Mouse (Mus musculus): ENCODE measurements around the gene Zfp57. TPM values are rescaled to one million over a fixed set of nuclear protein-coding genes. Genes with fewer than 3 reads are reported as not detected.

Gene Zfp57
- total and polyA plus RNA-seq, 3 experiments = 0.26 TPM; not detected in 2

DNA sequence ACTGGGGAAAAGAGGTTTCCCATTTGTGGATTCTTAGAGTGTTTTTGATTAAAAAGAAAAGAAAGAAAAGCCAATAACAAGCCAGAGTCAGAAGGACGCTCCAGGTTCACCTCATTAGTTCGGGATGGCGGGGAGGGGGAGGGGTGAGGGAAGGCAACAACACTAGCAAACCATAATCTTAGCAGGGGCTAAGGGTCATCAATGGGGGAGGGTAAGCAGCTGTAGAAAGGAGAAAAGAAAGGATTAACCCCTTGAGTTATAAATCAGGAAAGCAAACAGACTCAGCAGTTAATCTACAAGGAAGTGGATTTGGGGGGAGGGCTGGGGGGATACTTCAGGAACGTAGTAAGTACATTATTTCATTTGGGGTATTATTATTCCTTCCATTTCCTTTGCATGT lies 19.1 kb upstream of the Zfp57 start:
- Histone ChIP-seq H3K4me2 (ENCODE audit: insufficient read depth, low read depth, poor library complexity, severe bottlenecking) (no peak overlapping the region), H3K9me3 (replicated peaks; ENCODE audit: low read length) (no peaks in the 10 kb centered on the region), H3K79me2 (replicated peaks; ENCODE audit: control insufficient read depth, extremely low read depth, insufficient read depth, poor library complexity, severe bottlenecking) (no peaks in the 10 kb centered on the region), H3K4me1 (ENCODE audit: control insufficient read depth in 1 of 2, insufficient read depth in 2 of 2) (no peaks in the 10 kb centered on the region), H3K27me3 (replicated peaks) (no peaks in the 10 kb centered on the region), H3K4me3 (replicated peaks in 1 of 3; ENCODE audit: low read depth in 2 of 3, low read length in 2 of 3, poor library complexity in 1 of 3) (no peak overlapping the region), H3K27ac (ENCODE audit: insufficient read depth, low read depth) (no peak overlapping the region), H3K36me3 (replicated peaks in 1 of 2; ENCODE audit: control insufficient read depth in 1 of 2, insufficient read depth in 1 of 2, low read length in 1 of 2) (no peaks in the 10 kb centered on the region), H3K9ac (ENCODE audit: insufficient read depth, low read depth) (no peak overlapping the region)
- in situ Hi-C loops (cut with MboI; ENCODE audit: low pct_ligation_motif_present, low pct_unique_long_range_greater_than_20kb, low sequenced_read_pairs) (no loop called here), dilution Hi-C loops (cut with MboI; ENCODE audit: extremely low pct_ligation_motif_present, extremely low pct_unique_long_range_greater_than_20kb, low sequenced_read_pairs) (no loop called here)
- no peak for DNase-seq (ENCODE audit: extremely low read depth)
- TF ChIP-seq TCF12 (IDR thresholded peaks at IDR 0.05; ENCODE audit: low read depth, low read length) = no peak

DNA sequence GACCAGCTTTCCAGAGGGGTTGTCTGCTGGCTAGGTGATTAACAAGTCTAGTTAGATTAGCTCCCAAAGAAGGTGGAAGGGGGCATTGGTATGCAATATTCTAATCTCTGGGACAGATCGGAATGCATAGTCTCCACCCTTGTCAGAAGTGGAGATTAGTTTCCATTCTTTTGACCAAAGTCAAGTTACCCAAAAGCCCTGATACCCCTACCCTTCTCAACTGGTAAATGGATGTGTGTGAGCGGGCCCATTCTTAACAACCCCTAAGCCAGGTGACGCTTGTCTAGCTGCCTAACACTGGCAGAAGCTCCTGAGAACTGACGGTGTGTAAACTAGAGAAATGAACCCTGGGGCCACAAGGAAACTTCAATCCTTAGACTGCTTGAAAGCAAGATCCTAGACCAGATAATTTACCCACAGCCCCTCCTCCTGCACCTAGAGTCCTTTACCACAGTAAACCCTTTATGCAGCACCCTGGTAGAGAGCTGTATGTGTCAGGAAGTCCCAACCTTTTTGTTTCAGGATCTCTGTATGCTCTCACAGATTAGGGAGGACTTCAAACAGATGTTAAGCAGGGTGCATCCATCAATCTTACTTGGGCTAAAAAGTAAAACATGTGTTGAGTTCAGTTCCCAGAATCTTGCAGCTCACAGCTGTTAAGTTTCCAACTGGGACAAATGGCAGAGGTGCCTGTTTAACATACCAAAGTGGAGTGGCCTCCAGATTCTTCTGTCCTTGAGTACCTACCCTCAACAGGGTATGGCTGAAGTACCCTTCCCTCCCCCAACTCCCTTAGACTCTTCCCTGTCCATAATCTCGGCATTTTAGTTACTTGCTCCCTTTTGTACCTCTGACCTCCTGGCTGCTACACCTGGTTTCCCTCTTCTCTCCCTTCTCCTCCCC lies 18.5 kb upstream of the Zfp57 start:
- no peak overlapping the region for H3K27ac ChIP-seq (ENCODE audit: insufficient read depth, low read depth)

DNA sequence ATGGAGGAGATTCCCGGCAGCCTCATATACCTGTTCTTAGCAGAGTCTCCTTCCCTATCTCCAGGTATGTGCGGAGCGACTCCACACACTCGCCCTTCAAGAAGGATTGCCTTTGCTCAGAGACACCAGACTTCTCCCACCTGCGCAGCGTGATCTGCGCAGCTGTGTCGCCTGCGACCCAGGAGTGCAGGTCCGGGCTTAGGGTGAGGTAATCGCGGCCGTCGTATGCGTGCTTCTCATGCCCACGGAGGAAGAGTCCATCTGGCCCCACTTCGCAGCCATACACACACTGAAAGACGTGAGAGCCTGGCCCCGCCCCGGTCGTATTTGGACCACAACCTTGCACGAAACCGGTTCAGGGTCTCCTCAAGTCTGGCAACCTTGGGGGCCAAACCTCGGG lies 12.5 kb upstream of the Zfp57 start:
- dilution Hi-C loops (cut with MboI; ENCODE audit: extremely low pct_ligation_motif_present, extremely low pct_unique_long_range_greater_than_20kb, low sequenced_read_pairs) (no loop called here), in situ Hi-C loops (cut with MboI; ENCODE audit: low pct_ligation_motif_present, low pct_unique_long_range_greater_than_20kb, low sequenced_read_pairs) (no loop called here)
- Histone ChIP-seq H3K27ac (ENCODE audit: insufficient read depth, low read depth) (no peak overlapping the region), H3K79me2 (replicated peaks; ENCODE audit: control insufficient read depth, extremely low read depth, insufficient read depth, poor library complexity, severe bottlenecking) (no peaks in the 10 kb centered on the region), H3K4me1 (ENCODE audit: control insufficient read depth in 1 of 2, insufficient read depth in 2 of 2) (peaks cover 3 to 17% of the 10 kb centered on the region in 2 experiments; a peak in 2 of 4 replicates), H3K9me3 (replicated peaks; ENCODE audit: low read length) (no peaks in the 10 kb centered on the region), H3K36me3 (replicated peaks in 1 of 2; ENCODE audit: control insufficient read depth in 1 of 2, insufficient read depth in 1 of 2, low read length in 1 of 2) (peaks cover 0 to 4% of the 10 kb centered on the region in 2 experiments), H3K4me2 (ENCODE audit: insufficient read depth, low read depth, poor library complexity, severe bottlenecking) (no peak overlapping the region), H3K4me3 (replicated peaks in 1 of 3; ENCODE audit: low read depth in 2 of 3, low read length in 2 of 3, poor library complexity in 1 of 3) (no peak overlapping the region), H3K9ac (ENCODE audit: insufficient read depth, low read depth) (no peak overlapping the region), H3K27me3 (replicated peaks) (no peaks in the 10 kb centered on the region)
- TF ChIP-seq ZNF384 (IDR thresholded peaks at IDR 0.05; ENCODE audit: low read depth, low read length) (no peak), MAFK (IDR thresholded peaks at IDR 0.05; ENCODE audit: insufficient replicate concordance, low read length) (no peak), E2F4 (IDR thresholded peaks at IDR 0.05; ENCODE audit: insufficient replicate concordance, low read depth, low read length) (no peak), TCF12 (IDR thresholded peaks at IDR 0.05; ENCODE audit: low read depth, low read length) (no peak), KAT2A (IDR thresholded peaks at IDR 0.05; ENCODE audit: insufficient replicate concordance, low read length) (no peak), EP300 (IDR thresholded peaks at IDR 0.05; ENCODE audit: low read length) (no peak), USF1 (IDR thresholded peaks at IDR 0.05; ENCODE audit: low read depth, low read length) (no peak), MEF2A (IDR thresholded peaks at IDR 0.05; ENCODE audit: borderline replicate concordance, low read depth, low read length) (no peak), SMC3 (IDR thresholded peaks at IDR 0.05; ENCODE audit: low read depth, low read length) (no peak), CHD2 (IDR thresholded peaks at IDR 0.05; ENCODE audit: low read length) (no peak), USF2 (conservative IDR thresholded peaks at IDR 0.05; ENCODE audit: low read depth, low read length) (no peak), ZC3H11A (IDR thresholded peaks at IDR 0.05; ENCODE audit: low read depth, low read length) (no peak), PAX5 (IDR thresholded peaks at IDR 0.05; ENCODE audit: low read length) (no peak)
- no peak for DNase-seq (ENCODE audit: extremely low read depth)

More for the DNA sequence above, 18.5 kb upstream of the Zfp57 start:
- no peaks in the 10 kb centered on the region for H3K9me3 ChIP-seq (replicated peaks; ENCODE audit: low read length)
- TF ChIP-seq MYC (IDR thresholded peaks at IDR 0.05; ENCODE audit: low read depth, low read length) (no peak), GABPA (IDR thresholded peaks at IDR 0.05; ENCODE audit: insufficient replicate concordance, low read depth, low read length) (no peak), POLR2A (IDR thresholded peaks at IDR 0.05; ENCODE audit: low read depth, low read length) (no peak), E2F4 (IDR thresholded peaks at IDR 0.05; ENCODE audit: insufficient replicate concordance, low read depth, low read length) (no peak), SIN3A (IDR thresholded peaks at IDR 0.05; ENCODE audit: low read length) (no peak), MEF2A (IDR thresholded peaks at IDR 0.05; ENCODE audit: borderline replicate concordance, low read depth, low read length) (no peak), MAZ (IDR thresholded peaks at IDR 0.05; ENCODE audit: low read depth, low read length) (no peak), MAFK (IDR thresholded peaks at IDR 0.05; ENCODE audit: insufficient replicate concordance, low read length) (no peak), CHD1 (IDR thresholded peaks at IDR 0.05; ENCODE audit: low read depth, low read length) (no peak), MXI1 (IDR thresholded peaks at IDR 0.05; ENCODE audit: low read depth, low read length) (no peak), ELF1 (IDR thresholded peaks at IDR 0.05; ENCODE audit: low read depth, low read length) (no peak), CHD2 (IDR thresholded peaks at IDR 0.05; ENCODE audit: low read length) (no peak), IRF4 (IDR thresholded peaks at IDR 0.05; ENCODE audit: low read depth, low read length) (no peak), HCFC1 (IDR thresholded peaks at IDR 0.05; ENCODE audit: low read depth, low read length) (no peak), ZKSCAN1 (IDR thresholded peaks at IDR 0.05; ENCODE audit: borderline replicate concordance, low read depth, low read length) (no peak), JUND (conservative IDR thresholded peaks at IDR 0.05; ENCODE audit: low read depth, low read length) (no peak), USF1 (IDR thresholded peaks at IDR 0.05; ENCODE audit: low read depth, low read length) (no peak), JUN (IDR thresholded peaks at IDR 0.05; ENCODE audit: insufficient read depth, low read depth, low read length) (no peak), ZMIZ1 (IDR thresholded peaks at IDR 0.05; ENCODE audit: low read depth, low read length) (no peak)
- in situ Hi-C loops (cut with MboI; ENCODE audit: low pct_ligation_motif_present, low pct_unique_long_range_greater_than_20kb, low sequenced_read_pairs) = no loop called here
- DNase-seq (ENCODE audit: extremely low read depth) = no peak
- no peaks in the 10 kb centered on the region for H3K4me1 ChIP-seq (ENCODE audit: control insufficient read depth in 1 of 2, insufficient read depth in 2 of 2)
- H3K79me2 ChIP-seq (replicated peaks; ENCODE audit: control insufficient read depth, extremely low read depth, insufficient read depth, poor library complexity, severe bottlenecking) = no peaks in the 10 kb centered on the region
- H3K4me3 ChIP-seq (replicated peaks in 1 of 3; ENCODE audit: low read depth in 2 of 3, low read length in 2 of 3, poor library complexity in 1 of 3) = no peak overlapping the region
- no peaks in the 10 kb centered on the region for H3K27me3 ChIP-seq (replicated peaks)
- H3K9ac ChIP-seq (ENCODE audit: insufficient read depth, low read depth) = no peak overlapping the region
- dilution Hi-C loops (cut with MboI; ENCODE audit: extremely low pct_ligation_motif_present, extremely low pct_unique_long_range_greater_than_20kb, low sequenced_read_pairs) = no loop called here
- no peaks in the 10 kb centered on the region for H3K36me3 ChIP-seq (replicated peaks in 1 of 2; ENCODE audit: control insufficient read depth in 1 of 2, insufficient read depth in 1 of 2, low read length in 1 of 2)
- H3K4me2 ChIP-seq (ENCODE audit: insufficient read depth, low read depth, poor library complexity, severe bottlenecking) = no peak overlapping the region

Data from CH12.LX (cell line).